Mouse (Mus musculus): Measurements from ENCODE around the gene C5ar1. TPM values are rescaled to one million over a fixed set of nuclear protein-coding genes. Genes with fewer than 3 reads are reported as not detected.

Gene C5ar1
- polyA plus RNA-seq, 1 experiment from 2014 or later, result 3.1 TPM

DNA sequence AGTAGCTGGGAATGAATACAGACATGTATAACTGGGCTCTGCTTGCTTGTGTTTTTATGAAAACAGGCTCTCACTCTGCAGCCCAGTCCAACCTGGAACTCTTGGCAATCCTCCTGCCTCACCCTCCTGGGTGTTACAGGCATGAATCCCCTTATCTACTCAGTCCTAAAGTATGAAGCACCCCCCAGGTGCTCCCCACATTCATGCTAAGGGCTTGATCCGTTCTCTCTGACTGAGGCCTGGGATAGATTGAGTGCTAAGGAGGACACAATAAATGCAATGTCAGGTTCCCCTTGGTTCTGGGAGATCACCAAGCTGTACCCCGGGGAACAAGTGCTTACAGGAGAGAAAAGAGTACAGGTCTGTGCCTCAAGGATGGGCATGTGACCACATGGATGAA, 38.3 kb upstream of the C5ar1 start:
- Histone ChIP-seq H3K27me3 (ENCODE audit: insufficient read depth, low read length) (no peaks in the 10 kb centered on the region), H3K9ac (ENCODE audit: low read depth, low read length) (no peak overlapping the region), H3K4me1 (replicated peaks; ENCODE audit: insufficient read depth, low read length) (no peaks in the 10 kb centered on the region; the same call in 1 of the 2 replicates), H3K36me3 (ENCODE audit: insufficient read depth, low read length) (no peaks in the 10 kb centered on the region), H3K4me2 (ENCODE audit: low read length) (no peak overlapping the region), H3K9me3 (replicated peaks; ENCODE audit: low read length) (no peaks in the 10 kb centered on the region), H3K4me3 (replicated peaks; ENCODE audit: low read depth, low read length) (no peak overlapping the region), H3K27ac (0 out of 2 replicates have a peak overlapping the region, but pooled peaks have one; percentile 76)
- 58% methylated on average over 2 of the region's 2 CpGs for WGBS
- DNase-seq (ENCODE audit: low spot score), result no peak
- ATAC-seq (replicated peaks; ENCODE audit: low FRiP score, low read depth), result no peak
- TF ChIP-seq CTCF (IDR thresholded peaks at IDR 0.05; ENCODE audit: low read depth), result no peak

DNA sequence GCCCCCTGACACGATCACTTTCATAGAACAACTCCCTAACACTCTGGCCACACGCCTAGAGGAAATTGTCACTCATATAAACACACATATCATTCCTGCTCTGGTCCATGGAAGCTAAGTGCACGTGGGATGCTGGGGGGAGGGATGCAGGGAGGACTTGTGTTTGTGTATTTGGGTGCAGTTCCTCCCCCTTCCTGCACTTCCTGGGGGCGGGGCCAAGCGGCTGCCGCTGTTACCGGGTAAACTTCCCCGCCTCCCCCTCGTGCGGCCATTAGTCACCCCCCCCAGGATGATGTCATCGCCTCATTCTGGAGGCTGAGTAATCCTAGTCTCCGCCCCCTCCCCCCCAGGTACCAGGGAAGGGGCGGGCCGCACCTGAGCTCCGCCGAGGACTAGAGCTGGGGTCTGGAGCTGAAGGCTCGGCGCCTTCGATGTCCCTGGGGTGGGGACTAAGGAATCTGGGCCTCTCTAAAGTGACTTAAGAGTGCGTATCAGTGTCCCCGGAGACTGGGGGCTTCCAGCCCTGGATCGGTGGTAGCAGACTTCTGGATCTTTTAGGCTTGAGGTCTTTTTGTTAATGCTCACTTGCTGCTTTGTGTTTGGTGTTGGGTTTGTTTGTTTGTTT, 37.5 kb upstream of the C5ar1 start:
- ATAC-seq (replicated peaks; ENCODE audit: low FRiP score, low read depth) (peak; percentile 48), DNase-seq (ENCODE audit: low spot score) (peak; percentile 96)
- Histone ChIP-seq H3K9me3 (replicated peaks; ENCODE audit: low read length) (no peaks in the 10 kb centered on the region), H3K27me3 (ENCODE audit: insufficient read depth, low read length) (no peaks in the 10 kb centered on the region), H3K4me1 (replicated peaks; ENCODE audit: insufficient read depth, low read length) (no peaks in the 10 kb centered on the region; the same call in 1 of the 2 replicates), H3K4me3 (replicated peaks; ENCODE audit: low read depth, low read length) (peak overlapping the region; percentile 16), H3K9ac (ENCODE audit: low read depth, low read length) (peak overlapping the region; percentile 38; the same call in 1 of the 2 replicates), H3K27ac (peak overlapping the region; percentile 76), H3K4me2 (ENCODE audit: low read length) (peak overlapping the region; percentile 52), H3K36me3 (ENCODE audit: insufficient read depth, low read length) (no peaks in the 10 kb centered on the region)
- peak; percentile 41 for TF ChIP-seq CTCF (IDR thresholded peaks at IDR 0.05; ENCODE audit: low read depth)
- 2% methylated on average over 22 of the region's 22 CpGs for WGBS

DNA sequence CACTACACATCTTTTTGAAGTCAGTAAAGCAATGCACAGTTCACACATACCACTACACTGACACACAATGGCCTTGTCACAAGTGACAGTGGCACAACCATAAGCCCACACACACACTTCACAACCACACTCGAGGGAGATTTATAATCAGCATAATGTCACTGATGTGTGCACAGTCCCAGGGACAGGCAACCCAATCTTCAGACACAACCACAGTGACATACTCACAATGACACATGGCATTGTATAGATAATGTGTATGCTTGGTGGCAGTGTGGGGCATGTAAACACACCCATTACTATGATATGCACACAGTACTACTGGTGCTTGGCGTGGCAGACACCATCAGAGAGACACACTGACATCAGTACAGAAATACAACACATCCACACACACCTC, 36.8 kb upstream of the C5ar1 start:
- Histone ChIP-seq H3K9ac (ENCODE audit: low read depth, low read length) (no peak overlapping the region), H3K36me3 (ENCODE audit: insufficient read depth, low read length) (no peaks in the 10 kb centered on the region), H3K9me3 (replicated peaks; ENCODE audit: low read length) (no peaks in the 10 kb centered on the region), H3K27ac (peak overlapping the region; percentile 81), H3K4me1 (replicated peaks; ENCODE audit: insufficient read depth, low read length) (no peaks in the 10 kb centered on the region; the same call in 1 of the 2 replicates), H3K27me3 (ENCODE audit: insufficient read depth, low read length) (no peaks in the 10 kb centered on the region), H3K4me2 (ENCODE audit: low read length) (no peak overlapping the region; the same call in 1 of the 2 replicates), H3K4me3 (replicated peaks; ENCODE audit: low read depth, low read length) (no peak overlapping the region)
- ATAC-seq (replicated peaks; ENCODE audit: low FRiP score, low read depth), result no peak
- no peak for DNase-seq (ENCODE audit: low spot score)
- no peak for TF ChIP-seq CTCF (IDR thresholded peaks at IDR 0.05; ENCODE audit: low read depth)
- 39% methylated on average over 2 of the region's 2 CpGs for WGBS

DNA sequence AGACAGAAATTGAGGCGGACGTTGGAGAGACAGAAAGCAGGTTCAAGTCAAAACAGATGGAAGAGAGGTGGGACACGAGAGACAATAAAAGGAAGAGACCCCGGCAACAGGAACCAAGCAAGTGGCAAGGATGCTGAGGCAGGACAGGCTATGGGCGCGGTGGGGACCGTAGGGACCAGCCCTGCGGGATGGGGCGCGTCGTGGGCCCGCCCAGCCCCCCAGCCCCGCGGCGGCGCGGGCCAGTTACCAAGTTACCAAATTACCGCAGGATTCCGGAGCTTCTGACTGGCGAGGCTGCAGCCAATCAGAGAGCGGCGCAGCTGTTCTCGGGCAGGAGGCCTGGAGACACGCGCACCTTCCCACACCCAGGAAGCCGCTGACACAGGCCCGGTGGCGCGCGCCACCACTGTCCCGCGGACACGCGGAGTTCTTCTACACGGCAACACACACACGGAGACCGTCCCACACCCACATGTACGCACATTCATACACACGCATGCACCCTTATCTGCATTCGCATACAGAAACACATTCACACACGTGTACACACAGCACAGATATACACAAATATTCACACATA, 36.1 kb upstream of the C5ar1 start:
- TF ChIP-seq CTCF (IDR thresholded peaks at IDR 0.05; ENCODE audit: low read depth), result no peak
- peak overlapping the region; percentile 46 for H3K4me3 ChIP-seq (replicated peaks; ENCODE audit: low read depth, low read length)
- no peaks in the 10 kb centered on the region for H3K27me3 ChIP-seq (ENCODE audit: insufficient read depth, low read length)
- no peaks in the 10 kb centered on the region; the same call in 1 of the 2 replicates for H3K4me1 ChIP-seq (replicated peaks; ENCODE audit: insufficient read depth, low read length)
- no peaks in the 10 kb centered on the region for H3K36me3 ChIP-seq (ENCODE audit: insufficient read depth, low read length)
- H3K9me3 ChIP-seq (replicated peaks; ENCODE audit: low read length), result no peaks in the 10 kb centered on the region
- DNase-seq (ENCODE audit: low spot score) (peak; percentile 90), ATAC-seq (replicated peaks; ENCODE audit: low FRiP score, low read depth) (peak; percentile 37)
- H3K4me2 ChIP-seq (ENCODE audit: low read length), result peak overlapping the region; percentile 65
- WGBS, result 2% methylated on average over 41 of the region's 41 CpGs
- H3K27ac ChIP-seq, result peak overlapping the region; percentile 81
- H3K9ac ChIP-seq (ENCODE audit: low read depth, low read length), result peak overlapping the region; percentile 53

DNA sequence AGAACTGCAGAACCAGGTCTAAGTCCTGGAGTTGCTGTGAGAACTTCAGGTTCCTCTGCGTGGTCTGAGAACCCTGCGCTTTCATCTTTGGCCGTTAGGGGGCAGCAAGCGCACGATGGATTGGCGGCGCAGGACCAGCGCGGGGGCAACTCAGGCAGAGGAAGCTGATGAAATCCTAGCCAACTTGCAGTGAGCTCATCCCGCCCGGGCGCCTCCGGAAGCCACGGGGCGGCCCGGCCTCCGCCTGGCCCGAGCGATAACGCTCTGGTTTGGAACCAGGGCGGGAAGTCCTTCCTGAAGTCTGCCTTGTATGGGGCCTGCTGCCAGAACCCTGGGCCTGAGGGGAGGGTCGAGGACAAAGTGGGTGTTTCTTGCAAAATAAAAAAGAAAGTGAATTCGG, 35.5 kb upstream of the C5ar1 start:
- Histone ChIP-seq H3K27ac (peak overlapping the region; percentile 81), H3K27me3 (ENCODE audit: insufficient read depth, low read length) (no peaks in the 10 kb centered on the region), H3K36me3 (ENCODE audit: insufficient read depth, low read length) (no peaks in the 10 kb centered on the region), H3K4me3 (replicated peaks; ENCODE audit: low read depth, low read length) (peak overlapping the region; percentile 46), H3K9me3 (replicated peaks; ENCODE audit: low read length) (no peaks in the 10 kb centered on the region), H3K4me1 (replicated peaks; ENCODE audit: insufficient read depth, low read length) (no peaks in the 10 kb centered on the region; the same call in 1 of the 2 replicates), H3K4me2 (ENCODE audit: low read length) (peak overlapping the region; percentile 65), H3K9ac (ENCODE audit: low read depth, low read length) (peak overlapping the region; percentile 53)
- WGBS, result under 1% methylated on average over 23 of the region's 23 CpGs
- DNase-seq (ENCODE audit: low spot score) (peak; percentile 97), ATAC-seq (replicated peaks; ENCODE audit: low FRiP score, low read depth) (peak; percentile 84)
- TF ChIP-seq CTCF (IDR thresholded peaks at IDR 0.05; ENCODE audit: low read depth), result peak; percentile 94

DNA sequence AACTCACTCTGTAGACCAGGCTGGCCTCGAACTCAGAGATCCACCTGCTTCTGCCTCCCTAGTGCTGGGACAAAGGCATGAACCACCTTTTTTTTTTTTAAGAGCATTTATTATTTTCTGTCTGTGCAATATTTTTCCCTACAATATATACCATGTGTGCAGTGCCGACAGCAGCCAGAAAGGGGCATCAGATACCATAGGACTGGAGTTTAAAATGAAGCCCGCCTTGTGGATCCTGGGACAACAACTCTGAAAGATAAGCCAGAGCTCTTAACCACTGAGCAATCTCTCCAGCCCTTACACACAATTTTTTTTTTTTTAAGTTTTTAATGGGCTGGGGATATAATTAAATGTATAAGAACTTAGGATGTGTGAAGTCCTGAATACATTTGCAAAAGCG, 35.0 kb upstream of the C5ar1 start:
- Histone ChIP-seq H3K4me2 (ENCODE audit: low read length) (peak overlapping the region; percentile 65), H3K27ac (no peak overlapping the region), H3K36me3 (ENCODE audit: insufficient read depth, low read length) (no peaks in the 10 kb centered on the region), H3K9ac (ENCODE audit: low read depth, low read length) (no peak overlapping the region), H3K4me3 (replicated peaks; ENCODE audit: low read depth, low read length) (0 out of 2 replicates have a peak overlapping the region, but pooled peaks have one; percentile 46), H3K4me1 (replicated peaks; ENCODE audit: insufficient read depth, low read length) (no peaks in the 10 kb centered on the region), H3K27me3 (ENCODE audit: insufficient read depth, low read length) (no peaks in the 10 kb centered on the region), H3K9me3 (replicated peaks; ENCODE audit: low read length) (no peaks in the 10 kb centered on the region)
- DNase-seq (ENCODE audit: low spot score), result peak; percentile 90
- TF ChIP-seq CTCF (IDR thresholded peaks at IDR 0.05; ENCODE audit: low read depth), result peak; percentile 32; the same call in 1 of the 2 replicates
- ATAC-seq (replicated peaks; ENCODE audit: low FRiP score, low read depth), result no peak
- WGBS, result 30% methylated on average over 4 of the region's 4 CpGs
